Mouse (Mus musculus): ENCODE data around the gene Plpp7. TPM values are rescaled to one million over a fixed set of nuclear protein-coding genes. Genes with fewer than 3 reads are reported as not detected.

Gene Plpp7
- polyA plus RNA-seq (2017; shearing (Covaris generic)) = not detected

DNA sequence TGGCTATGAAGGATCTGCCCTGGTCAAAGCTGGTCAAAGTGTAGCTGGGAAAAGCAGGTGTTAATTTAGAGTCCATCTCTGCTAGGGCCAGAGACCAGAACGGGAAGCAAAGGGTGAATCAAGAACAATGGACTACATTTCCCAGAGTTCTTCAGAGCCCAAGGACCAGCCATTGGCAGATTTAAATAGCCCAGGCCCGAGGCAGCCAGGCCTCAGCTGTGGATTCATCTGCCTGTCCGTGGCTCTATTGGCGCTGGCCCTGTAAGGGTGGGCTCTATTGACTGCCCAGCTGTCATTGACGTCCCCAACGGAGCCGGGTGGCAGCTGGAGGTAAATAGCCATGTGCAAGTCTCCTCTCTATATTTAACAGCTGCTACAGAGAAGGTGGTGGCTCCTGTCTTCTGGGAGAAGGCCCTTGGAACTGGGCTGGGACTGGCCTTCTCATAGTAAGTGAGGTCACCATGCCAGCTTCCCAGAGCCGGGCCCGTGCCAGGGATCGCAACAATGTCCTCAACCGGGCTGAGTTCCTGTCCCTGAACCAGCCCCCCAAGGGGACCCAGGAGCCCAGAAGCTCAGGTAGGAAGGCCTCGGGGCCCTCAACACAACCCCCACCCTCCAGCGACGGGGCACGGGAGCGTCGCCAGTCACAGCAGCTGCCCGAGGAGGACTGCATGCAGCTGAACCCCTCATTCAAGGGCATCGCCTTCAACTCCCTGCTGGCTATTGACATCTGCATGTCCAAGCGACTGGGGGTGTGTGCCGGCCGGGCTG, at the start of gene Plpp7:
Gene Plpp7 (plus strand): TSS at position 178 of the 771 bp plus-strand sequence.

GRCm38 (mm10) chr2:32084111-32084871, 11.0 kb upstream of the Plpp7 start, which contains the start of gene Fam78a:
Gene Fam78a (minus strand): TSS chr2:32084857.

DNA sequence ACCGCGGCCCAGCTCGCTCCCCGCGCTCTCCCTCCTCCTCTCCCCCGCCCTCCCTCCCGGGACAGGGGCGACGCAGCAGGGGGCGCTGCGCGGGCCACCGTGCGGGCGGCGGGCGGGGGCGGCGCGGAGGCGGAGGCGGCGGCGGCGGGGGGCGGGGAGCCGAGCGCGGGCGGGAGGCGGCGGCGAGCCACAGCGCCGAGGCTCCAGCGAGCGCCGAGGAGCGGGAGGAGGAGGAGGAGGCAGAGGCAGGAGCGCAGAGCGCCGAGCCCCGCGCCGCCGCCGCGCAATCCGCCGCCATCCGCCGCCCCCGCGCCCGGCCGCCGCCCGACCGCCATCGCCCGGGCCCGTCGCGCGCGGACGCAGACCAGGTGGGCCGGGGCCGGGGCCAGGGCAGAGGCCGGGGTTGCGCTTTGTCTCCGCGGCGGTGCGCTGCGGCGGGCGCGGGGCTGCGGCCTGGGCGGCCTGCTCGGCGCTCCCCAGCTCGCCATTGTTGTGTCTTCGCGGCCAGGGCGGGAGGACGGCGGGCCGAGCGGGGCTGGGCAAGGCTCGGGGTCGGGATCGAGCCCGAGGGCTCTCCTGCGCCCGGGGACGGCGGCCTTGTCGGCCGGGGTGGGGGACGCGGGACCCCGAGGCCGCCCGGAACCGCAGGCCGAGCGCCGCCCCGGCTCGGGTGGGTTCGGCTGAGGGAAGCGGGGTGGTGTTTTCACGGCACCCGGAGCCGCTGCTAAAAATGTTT, 55.8 kb downstream of the Plpp7 start, which contains the start of gene Prrc2b:
Gene Prrc2b (plus strand): TSS at position 159 of the 736 bp plus-strand sequence.

Other genes starting within 250 kb of the Plpp7 start
- 0.34 TPM for gene Fibcd1, start 249.5 kb upstream of the Plpp7 start, polyA plus RNA-seq (2017; shearing (Covaris generic))
- gene Lamc3, start 208.2 kb upstream of the Plpp7 start, polyA plus RNA-seq (2017; shearing (Covaris generic)) = 0.07 TPM
- gene Aif1l, start 145.4 kb upstream of the Plpp7 start, polyA plus RNA-seq (2017; shearing (Covaris generic)) = not detected
- gene Nup214, start 121.1 kb upstream of the Plpp7 start, polyA plus RNA-seq (2017; shearing (Covaris generic)) = 116 TPM
- gene Fam78a, start 10.7 kb upstream of the Plpp7 start, polyA plus RNA-seq (2017; shearing (Covaris generic)) = 30.1 TPM
- 17.2 TPM for gene Prrc2b, start 55.6 kb downstream of the Plpp7 start, polyA plus RNA-seq (2017; shearing (Covaris generic))
- 11.7 TPM for gene Pomt1, start 141.1 kb downstream of the Plpp7 start, polyA plus RNA-seq (2017; shearing (Covaris generic))
- 90.7 TPM for gene Uck1, start 164.6 kb downstream of the Plpp7 start, polyA plus RNA-seq (2017; shearing (Covaris generic))
- 45.3 TPM for gene Golga2, start 191.9 kb downstream of the Plpp7 start, polyA plus RNA-seq (2017; shearing (Covaris generic))
- 279 TPM for gene Swi5, start 192.5 kb downstream of the Plpp7 start, polyA plus RNA-seq (2017; shearing (Covaris generic))

Data from activated CD4-positive, CD25-positive, alpha-beta regulatory T cell, adult 9 weeks (primary cell).